Mouse (Mus musculus): ENCODE measurements around the gene Galnt16. TPM values are rescaled to one million over a fixed set of nuclear protein-coding genes. Genes with fewer than 3 reads are reported as not detected.

The Galnt16 gene
- total and polyA plus RNA-seq, 2 experiments from 2014 or later = 3.5 to 12.1 TPM

- H3K36me3 ChIP-seq (replicated peaks; ENCODE audit: control insufficient read depth, insufficient read depth, low read length) = no peaks in the 10 kb centered on the region
- no peak overlapping the region for H3K9ac ChIP-seq (replicated peaks; ENCODE audit: low read depth, low read length)
- 77% methylated on average over 5 of the region's 5 CpGs for WGBS
- no peak overlapping the region for H3K4me3 ChIP-seq (ENCODE audit: low read depth, low read length)
- H3K4me2 ChIP-seq (ENCODE audit: low read depth, low read length) = no peak overlapping the region
- no peak for ATAC-seq (ENCODE audit: insufficient read depth, low read depth)
- no peaks in the 10 kb centered on the region for H3K27me3 ChIP-seq (ENCODE audit: control insufficient read depth, insufficient read depth, low read length)
- H3K4me1 ChIP-seq (ENCODE audit: control insufficient read depth, insufficient read depth) = peaks cover 11% of the 10 kb centered on the region; the same call in 1 of the 2 replicates
- DNase-seq (ENCODE audit: low spot score) = no peak
- TF ChIP-seq CTCF (IDR thresholded peaks at IDR 0.05; ENCODE audit: low read depth) (peak; percentile 65), EP300 (IDR thresholded peaks at IDR 0.05; ENCODE audit: low read depth) (no peak)
- no peak overlapping the region for H3K27ac ChIP-seq (ENCODE audit: low read depth)
- H3K9me3 ChIP-seq (replicated peaks; ENCODE audit: control insufficient read depth, low read length) = no peaks in the 10 kb centered on the region
Measured at GRCm38 (mm10) chr12:80577049-80577448, 59.0 kb downstream of the Galnt16 start.

- WGBS = 54% methylated on average over 5 of the region's 5 CpGs
- H3K4me1 ChIP-seq (ENCODE audit: control insufficient read depth, insufficient read depth) = no peaks in the 10 kb centered on the region
- H3K4me2 ChIP-seq (ENCODE audit: low read depth, low read length) = no peak overlapping the region
- ATAC-seq (ENCODE audit: insufficient read depth, low read depth) (no peak), DNase-seq (ENCODE audit: low spot score) (no peak)
- no peak for TF ChIP-seq EP300 (IDR thresholded peaks at IDR 0.05; ENCODE audit: low read depth)
- no peak for TF ChIP-seq CTCF (IDR thresholded peaks at IDR 0.05; ENCODE audit: low read depth)
- H3K27me3 ChIP-seq (ENCODE audit: control insufficient read depth, insufficient read depth, low read length) = no peaks in the 10 kb centered on the region
- H3K9ac ChIP-seq (replicated peaks; ENCODE audit: low read depth, low read length) = no peak overlapping the region
- no peak overlapping the region for H3K4me3 ChIP-seq (ENCODE audit: low read depth, low read length)
- no peak overlapping the region for H3K27ac ChIP-seq (ENCODE audit: low read depth)
- 0 out of 2 replicates have a peak, but pooled peaks cover 3% of the 10 kb centered on the region for H3K9me3 ChIP-seq (replicated peaks; ENCODE audit: control insufficient read depth, low read length)
- no peaks in the 10 kb centered on the region for H3K36me3 ChIP-seq (replicated peaks; ENCODE audit: control insufficient read depth, insufficient read depth, low read length)
Measured at GRCm38 (mm10) chr12:80581357-80581756, 63.3 kb downstream of the Galnt16 start.

DNA sequence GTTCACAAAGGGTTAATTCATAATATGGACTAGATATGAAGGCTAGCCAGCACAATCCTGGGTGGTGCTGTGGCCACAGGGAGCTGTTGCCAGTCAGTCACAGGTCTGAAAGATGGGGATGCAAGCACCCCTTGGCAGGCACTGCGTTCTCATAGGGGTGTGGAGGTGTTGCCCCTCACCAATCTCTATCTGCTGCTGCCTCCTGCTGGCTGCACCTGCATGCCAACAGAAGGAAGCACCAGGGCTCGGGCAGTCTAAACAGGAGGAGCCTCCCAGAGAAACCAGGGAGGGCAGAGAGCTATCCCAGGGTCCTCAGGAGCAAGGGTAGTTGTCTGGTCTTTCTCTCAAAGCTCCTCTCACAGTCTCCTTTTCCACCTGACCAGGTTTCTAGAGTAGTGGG is 66.9 kb downstream of the Galnt16 start:
- Histone ChIP-seq H3K27ac (ENCODE audit: low read depth) (no peak overlapping the region), H3K4me3 (ENCODE audit: low read depth, low read length) (no peak overlapping the region), H3K4me1 (ENCODE audit: control insufficient read depth, insufficient read depth) (no peaks in the 10 kb centered on the region), H3K9me3 (replicated peaks; ENCODE audit: control insufficient read depth, low read length) (0 out of 2 replicates have a peak, but pooled peaks cover 3% of the 10 kb centered on the region), H3K36me3 (replicated peaks; ENCODE audit: control insufficient read depth, insufficient read depth, low read length) (no peaks in the 10 kb centered on the region), H3K4me2 (ENCODE audit: low read depth, low read length) (no peak overlapping the region), H3K27me3 (ENCODE audit: control insufficient read depth, insufficient read depth, low read length) (no peaks in the 10 kb centered on the region), H3K9ac (replicated peaks; ENCODE audit: low read depth, low read length) (no peak overlapping the region)
- ATAC-seq (ENCODE audit: insufficient read depth, low read depth) (no peak), DNase-seq (ENCODE audit: low spot score) (peak; percentile 40)
- 26% methylated on average over 2 of the region's 2 CpGs for WGBS
- TF ChIP-seq CTCF (IDR thresholded peaks at IDR 0.05; ENCODE audit: low read depth) (peak; percentile 52), EP300 (IDR thresholded peaks at IDR 0.05; ENCODE audit: low read depth) (no peak)

DNA sequence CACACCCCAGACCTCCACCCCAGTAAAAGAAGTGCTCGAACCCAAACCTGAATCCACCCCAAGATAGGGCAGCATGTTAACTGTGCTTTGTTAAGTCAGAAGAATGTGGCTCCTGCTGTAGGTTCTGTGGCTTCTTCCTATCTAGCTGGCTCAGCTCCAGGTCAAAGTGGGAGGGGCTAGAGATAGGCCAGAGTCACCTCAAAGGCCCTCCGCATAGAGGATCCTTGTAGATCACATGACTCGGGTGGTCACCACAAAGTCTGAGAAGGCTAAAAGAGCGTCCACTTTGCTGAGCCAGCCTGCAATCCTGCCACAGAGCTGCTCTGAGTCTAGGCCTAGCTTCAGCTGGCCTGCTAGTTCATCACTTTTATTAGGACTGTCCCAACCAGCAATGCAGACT is 76.1 kb downstream of the Galnt16 start:
- no peaks in the 10 kb centered on the region for H3K9me3 ChIP-seq (replicated peaks; ENCODE audit: control insufficient read depth, low read length)
- no peak overlapping the region for H3K4me3 ChIP-seq (ENCODE audit: low read depth, low read length)
- ATAC-seq (ENCODE audit: insufficient read depth, low read depth) (peak; percentile 36; the same call in 1 of the 2 replicates), DNase-seq (ENCODE audit: low spot score) (no peak)
- no peak overlapping the region for H3K9ac ChIP-seq (replicated peaks; ENCODE audit: low read depth, low read length)
- H3K27me3 ChIP-seq (ENCODE audit: control insufficient read depth, insufficient read depth, low read length) = no peaks in the 10 kb centered on the region
- no peak overlapping the region for H3K4me2 ChIP-seq (ENCODE audit: low read depth, low read length)
- no peak overlapping the region for H3K27ac ChIP-seq (ENCODE audit: low read depth)
- peaks cover 16% of the 10 kb centered on the region for H3K4me1 ChIP-seq (ENCODE audit: control insufficient read depth, insufficient read depth)
- TF ChIP-seq EP300 (IDR thresholded peaks at IDR 0.05; ENCODE audit: low read depth) = no peak
- TF ChIP-seq CTCF (IDR thresholded peaks at IDR 0.05; ENCODE audit: low read depth) = no peak
- 38% methylated on average over 4 of the region's 4 CpGs for WGBS
- no peaks in the 10 kb centered on the region for H3K36me3 ChIP-seq (replicated peaks; ENCODE audit: control insufficient read depth, insufficient read depth, low read length)

DNA sequence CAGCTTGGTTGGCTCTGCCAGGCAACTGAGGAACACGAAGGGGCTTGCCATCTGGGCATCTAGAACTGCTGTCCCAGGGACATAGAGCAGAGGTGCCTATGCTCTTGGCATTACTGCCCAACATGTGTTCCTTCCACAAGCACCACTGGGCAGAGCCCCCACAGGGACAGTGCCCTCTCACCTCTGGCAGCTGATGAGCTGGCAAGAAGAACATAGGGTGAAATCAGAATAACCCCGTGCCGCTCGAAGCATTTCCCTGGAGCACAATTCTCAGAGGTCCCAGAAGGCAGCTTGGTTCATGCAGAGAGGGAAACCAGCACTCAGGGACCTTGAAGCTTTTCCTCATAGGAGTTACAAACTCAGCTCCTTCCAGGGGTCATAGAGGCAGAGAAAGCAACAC is 76.7 kb downstream of the Galnt16 start:
- H3K36me3 ChIP-seq (replicated peaks; ENCODE audit: control insufficient read depth, insufficient read depth, low read length) = no peaks in the 10 kb centered on the region
- H3K4me2 ChIP-seq (ENCODE audit: low read depth, low read length) = no peak overlapping the region
- DNase-seq (ENCODE audit: low spot score) = no peak
- TF ChIP-seq CTCF (IDR thresholded peaks at IDR 0.05; ENCODE audit: low read depth) (no peak), EP300 (IDR thresholded peaks at IDR 0.05; ENCODE audit: low read depth) (no peak)
- H3K9me3 ChIP-seq (replicated peaks; ENCODE audit: control insufficient read depth, low read length) = no peaks in the 10 kb centered on the region
- no peak overlapping the region for H3K4me3 ChIP-seq (ENCODE audit: low read depth, low read length)
- no peak for ATAC-seq (ENCODE audit: insufficient read depth, low read depth)
- no peak overlapping the region for H3K27ac ChIP-seq (ENCODE audit: low read depth)
- no peak overlapping the region for H3K9ac ChIP-seq (replicated peaks; ENCODE audit: low read depth, low read length)
- H3K27me3 ChIP-seq (ENCODE audit: control insufficient read depth, insufficient read depth, low read length) = no peaks in the 10 kb centered on the region
- H3K4me1 ChIP-seq (ENCODE audit: control insufficient read depth, insufficient read depth) = peaks cover 21% of the 10 kb centered on the region
- WGBS = 89% methylated on average over 4 of the region's 4 CpGs

DNA sequence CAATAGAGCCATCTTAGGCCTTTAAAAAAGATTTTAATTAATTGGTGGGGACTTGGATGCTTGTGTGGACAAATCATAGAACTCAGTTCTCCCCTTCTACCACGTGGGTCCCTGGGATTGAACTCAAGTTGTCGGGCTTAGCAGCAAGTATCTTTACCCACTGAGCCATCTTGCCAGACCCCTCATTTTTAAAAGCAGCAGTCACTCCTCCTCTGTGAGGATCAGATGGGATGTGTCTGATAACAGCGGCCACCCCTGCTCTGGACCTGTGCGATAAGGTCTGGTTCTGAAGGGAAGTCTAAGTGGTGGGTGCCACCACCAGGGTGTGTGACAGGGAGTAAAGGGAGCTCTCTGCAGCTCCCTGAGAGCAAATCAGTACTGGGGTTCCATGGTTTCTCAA is 77.5 kb downstream of the Galnt16 start:
- Histone ChIP-seq H3K4me3 (ENCODE audit: low read depth, low read length) (no peak overlapping the region), H3K4me2 (ENCODE audit: low read depth, low read length) (no peak overlapping the region), H3K27ac (ENCODE audit: low read depth) (no peak overlapping the region), H3K36me3 (replicated peaks; ENCODE audit: control insufficient read depth, insufficient read depth, low read length) (no peaks in the 10 kb centered on the region), H3K4me1 (ENCODE audit: control insufficient read depth, insufficient read depth) (peaks cover 27% of the 10 kb centered on the region), H3K9ac (replicated peaks; ENCODE audit: low read depth, low read length) (no peak overlapping the region), H3K27me3 (ENCODE audit: control insufficient read depth, insufficient read depth, low read length) (no peaks in the 10 kb centered on the region), H3K9me3 (replicated peaks; ENCODE audit: control insufficient read depth, low read length) (no peaks in the 10 kb centered on the region)
- WGBS = 86% methylated on average over 4 of the region's 4 CpGs
- TF ChIP-seq EP300 (IDR thresholded peaks at IDR 0.05; ENCODE audit: low read depth) = no peak
- ATAC-seq (ENCODE audit: insufficient read depth, low read depth) (no peak), DNase-seq (ENCODE audit: low spot score) (no peak)

Measured in heart, postnatal 0 days (tissue).